Mouse (Mus musculus) layer of hippocampus, adult 18-20 months (tissue): Measurements from ENCODE around the gene Slc47a1. TPM values are rescaled to one million over a fixed set of nuclear protein-coding genes. Genes with fewer than 3 reads are reported as not detected.
A peak's percentile ranks its signal among the peaks of the same experiment; 100 is the strongest.
"Not testable (repeated sequence)": the region's sequence is repeated elsewhere in the genome, so short reads cannot be mapped to it uniquely, and the experiment has no call there.

Experiments
- DNase-seq, 2 experiments: peaks; one replicate each; pipeline ENCODE4 v3.0.0; 2022; ENCODE audit warnings: low spot score in 2 of 2
- long read RNA-seq: library from polyadenylated mRNA; stranded (forward); transcript quantifications from one replicate; pipeline ENCODE4 v2.0.0, GENCODE M21; 2021
- total RNA-seq, 2 experiments: library from RNA; stranded (reverse); gene quantifications; 2 replicates each; pipeline ENCODE4 v1.2.3; 2021

Gene Slc47a1
- total RNA-seq: 1 to 10 TPM; 1.2 TPM
- long read RNA-seq, partial matches to known transcripts: 1 of 2 reads
- long read RNA-seq, other reads (novel, unspliced or antisense): 0 of 2 reads

DNA sequence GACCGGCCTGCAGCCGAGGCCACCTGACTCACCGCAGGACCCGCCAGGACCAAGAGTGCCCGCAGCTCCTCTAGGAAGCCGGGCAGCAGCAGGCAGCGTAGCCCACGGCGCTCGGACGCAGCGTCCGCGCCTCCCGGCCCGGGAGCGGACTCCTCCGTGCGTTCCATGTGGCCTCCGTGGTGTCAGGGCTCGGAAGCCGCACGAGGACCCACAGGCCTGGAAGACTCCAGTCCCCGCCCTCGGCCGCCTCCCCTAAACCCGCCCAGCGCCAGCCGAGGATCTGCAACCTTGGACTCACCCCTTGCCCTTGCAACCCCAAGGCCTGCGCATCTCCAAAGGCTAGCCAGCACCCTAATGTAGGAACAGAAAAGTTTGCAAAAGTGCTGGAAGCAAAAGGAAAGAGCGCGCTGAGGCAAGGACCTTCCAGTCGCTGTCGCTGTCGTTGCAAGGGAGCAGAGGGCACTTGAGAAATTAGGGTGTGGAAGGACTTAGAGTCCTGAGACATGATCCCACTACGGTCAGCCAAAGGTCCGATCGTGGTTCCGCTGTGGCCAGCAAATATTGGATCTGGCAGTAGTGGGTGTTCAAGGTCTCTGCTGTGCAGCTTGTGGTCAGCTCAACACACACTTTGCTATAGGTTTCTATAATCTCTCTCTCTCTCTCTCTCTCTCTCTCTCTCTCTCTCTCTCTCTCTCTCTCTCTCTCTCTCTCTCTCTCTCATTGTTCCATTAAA lies at the start of gene Slc47a1:
Gene Slc47a1, minus strand, starts transcription at position 465 of the 733 bp plus-strand sequence.
- DNase-seq: no peak

DNA sequence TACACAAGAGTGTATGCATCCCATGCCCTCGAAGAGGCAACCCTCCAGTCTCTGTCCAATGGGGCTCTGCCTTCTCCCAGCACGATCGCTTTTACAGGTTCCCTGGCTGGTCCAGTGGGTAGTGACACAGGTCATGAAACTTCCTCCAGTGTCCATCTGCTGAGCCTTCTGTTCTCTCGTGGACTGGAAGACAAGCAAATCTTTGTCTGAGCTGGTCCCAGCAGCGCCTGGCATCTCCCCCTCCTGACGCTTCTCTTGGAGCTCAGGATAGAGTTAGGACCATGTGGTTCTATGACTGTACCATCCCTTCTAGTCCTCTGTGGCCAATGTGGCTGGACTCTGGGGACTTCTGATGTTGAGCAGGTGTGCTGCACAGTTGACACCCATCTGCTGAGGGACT lies 41.1 kb upstream of the Slc47a1 start:
- no peak for DNase-seq

DNA sequence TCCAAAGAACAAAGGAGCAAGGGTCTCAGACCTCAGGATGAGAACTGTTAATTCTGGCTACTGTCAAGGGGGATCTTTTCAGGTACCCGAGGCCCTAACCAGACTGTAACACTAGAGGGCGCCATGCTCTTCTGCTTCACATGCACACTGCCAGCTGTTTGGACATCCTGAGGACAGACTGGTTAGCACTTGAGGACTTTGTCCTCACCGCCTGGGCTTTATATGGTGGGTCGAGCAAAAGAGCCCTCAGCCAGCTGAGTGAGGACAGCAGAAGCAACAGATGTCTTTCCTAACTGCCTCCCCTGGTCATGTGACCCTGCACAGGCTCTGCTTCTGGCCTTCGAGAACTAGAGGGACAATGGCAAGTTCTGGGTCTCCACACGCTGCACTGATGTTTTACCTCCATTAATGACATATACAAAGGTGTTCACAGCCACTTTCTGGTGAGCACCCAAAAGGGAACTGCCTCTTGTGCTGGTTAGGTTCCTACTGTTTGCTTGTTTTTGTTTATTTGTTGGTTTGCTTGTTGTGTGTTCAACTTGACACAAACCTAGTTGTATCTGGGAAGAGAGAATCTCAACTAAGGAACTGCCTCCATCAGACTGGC lies 39.9 kb upstream of the Slc47a1 start:
- DNase-seq: peak; percentile 64 to 92

DNA sequence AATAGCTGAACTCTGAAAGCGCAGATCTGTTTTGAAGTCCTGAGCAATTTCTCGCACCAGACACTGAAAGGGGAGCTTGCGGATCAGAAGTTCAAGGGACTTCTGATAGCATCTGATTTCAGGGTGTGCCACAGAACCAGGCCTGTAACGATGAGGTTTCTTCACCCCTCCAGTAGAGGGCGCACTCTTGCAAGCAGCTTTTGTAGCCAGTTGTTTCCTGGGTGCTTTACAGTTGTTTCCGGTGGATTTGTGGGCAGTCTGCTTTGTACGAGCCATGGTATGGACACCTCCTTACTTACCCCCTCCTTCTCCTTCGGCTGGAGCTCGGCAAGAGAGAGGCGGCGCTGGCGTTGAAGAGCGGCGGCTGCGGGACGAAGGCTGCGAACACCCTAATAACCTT lies 38.4 kb upstream of the Slc47a1 start:
- DNase-seq: not testable (repeated sequence)

DNA sequence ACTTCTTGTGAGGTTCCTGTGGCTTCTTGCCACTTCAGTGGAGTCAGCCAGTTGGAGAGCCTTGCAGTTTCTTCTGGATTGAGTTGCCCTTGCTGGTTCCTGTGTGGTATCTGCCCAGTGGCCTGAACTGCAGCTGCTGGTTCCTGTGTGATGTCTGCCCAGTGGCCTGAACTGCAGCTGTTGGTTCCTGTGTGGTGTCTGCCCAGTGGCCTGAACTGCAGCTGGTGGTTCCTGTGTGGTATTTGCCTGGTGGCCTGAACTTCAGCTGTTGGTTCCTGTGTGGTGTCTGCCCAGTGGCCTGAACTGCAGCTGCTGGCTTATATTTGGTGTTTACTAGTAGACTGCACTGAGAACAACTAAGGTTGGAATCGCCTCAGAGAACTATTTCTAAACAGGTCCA lies 37.3 kb upstream of the Slc47a1 start:
- DNase-seq: no peak

DNA sequence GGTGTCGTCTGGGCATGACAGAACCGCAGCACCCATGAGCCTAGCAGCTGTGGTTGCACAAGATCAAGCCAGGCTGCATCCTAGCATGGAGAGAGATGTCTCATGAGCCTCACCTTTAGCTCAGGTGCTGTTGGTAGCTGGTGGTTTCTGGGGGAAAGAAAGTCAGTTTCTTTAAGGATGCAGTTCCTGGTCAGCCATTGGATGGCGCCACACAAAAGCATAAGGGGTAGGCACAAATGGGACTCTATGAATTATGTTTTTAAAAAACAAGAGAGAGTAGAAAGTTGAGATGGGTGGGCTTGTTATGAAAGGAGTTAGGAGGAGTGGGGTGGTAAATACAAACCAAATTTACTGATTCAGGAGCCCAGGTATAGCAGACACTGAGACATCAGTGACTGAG lies 36.4 kb upstream of the Slc47a1 start:
- no peak for DNase-seq

DNA sequence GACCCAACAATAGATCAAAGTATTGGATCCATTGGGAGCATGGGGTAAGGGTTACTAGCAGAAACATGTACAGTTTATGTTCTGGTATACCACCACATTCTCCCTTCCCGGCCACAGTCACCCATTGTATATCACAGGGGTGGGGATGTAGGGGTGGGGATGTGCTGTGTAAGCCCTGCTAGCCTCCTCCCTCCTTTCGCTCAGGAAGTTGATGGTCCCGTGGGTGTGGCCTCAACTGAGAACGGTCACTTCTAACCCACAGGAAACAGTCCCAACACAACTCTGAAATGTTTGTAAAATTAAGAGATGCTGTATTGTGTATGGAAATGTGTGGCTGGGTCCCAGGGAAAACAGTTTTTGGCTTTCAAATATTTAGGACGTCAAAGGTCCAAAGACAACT lies 35.3 kb upstream of the Slc47a1 start:
- DNase-seq: no peak

DNA sequence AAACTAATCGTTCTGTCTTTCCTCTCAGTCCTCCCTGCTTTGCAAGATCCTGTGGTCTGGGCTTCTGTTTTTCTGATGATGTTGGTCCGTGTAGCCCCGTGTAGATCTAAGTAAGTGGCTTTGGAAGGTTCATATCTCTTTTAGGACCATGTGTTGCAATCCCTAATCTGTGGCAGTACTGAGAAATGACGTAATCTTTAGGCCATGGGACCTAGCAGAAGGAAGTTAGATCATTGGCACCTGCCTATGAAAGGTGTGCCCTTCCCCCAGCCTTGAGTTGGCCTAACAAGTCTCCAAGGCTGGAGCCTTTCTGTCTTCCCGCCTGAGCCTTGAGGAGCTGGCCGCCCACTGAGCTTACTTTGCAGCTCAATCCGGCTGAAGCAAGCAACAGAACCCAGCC lies 33.7 kb upstream of the Slc47a1 start:
- no peak for DNase-seq

DNA sequence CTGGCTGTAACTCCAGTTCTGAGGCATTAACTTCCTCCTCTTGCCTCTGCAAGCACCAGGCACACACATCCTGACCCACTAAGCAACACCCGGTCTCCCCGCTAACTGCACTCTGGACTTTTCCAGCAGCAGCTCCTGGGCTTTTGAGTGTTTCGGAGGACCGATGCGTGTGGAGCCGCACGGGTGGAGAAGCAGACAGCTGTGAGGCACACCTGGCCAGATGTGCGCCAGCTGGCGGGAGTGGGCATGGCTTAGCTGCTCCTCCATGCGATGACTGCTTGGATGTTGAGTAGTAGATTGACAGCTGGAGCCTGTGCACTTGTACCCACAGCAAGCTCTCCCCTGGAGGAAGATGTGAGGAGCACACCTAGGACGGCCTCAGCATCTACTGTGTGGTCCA lies 33.1 kb upstream of the Slc47a1 start:
- DNase-seq: no peak

DNA sequence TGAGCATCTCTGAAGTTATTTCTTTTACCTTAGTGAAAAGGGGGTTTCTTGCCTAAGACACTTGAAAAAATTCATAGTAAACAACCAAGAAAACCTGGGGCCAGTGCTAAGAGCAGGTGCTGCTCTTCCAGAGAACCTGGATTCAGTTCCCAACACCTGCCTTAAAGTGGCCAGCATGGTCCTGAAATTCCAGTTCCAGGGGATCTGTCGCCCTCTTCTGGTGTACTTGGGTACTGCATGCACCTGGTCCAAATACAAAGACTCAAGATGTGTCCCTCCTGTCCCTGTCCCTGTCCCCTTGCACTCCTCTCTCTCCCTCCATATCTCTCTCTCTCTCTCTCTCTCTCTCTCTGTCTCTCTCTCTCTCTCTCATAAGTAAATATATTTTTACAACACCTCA lies 32.0 kb upstream of the Slc47a1 start:
- peak; percentile 76 to 95 for DNase-seq

DNA sequence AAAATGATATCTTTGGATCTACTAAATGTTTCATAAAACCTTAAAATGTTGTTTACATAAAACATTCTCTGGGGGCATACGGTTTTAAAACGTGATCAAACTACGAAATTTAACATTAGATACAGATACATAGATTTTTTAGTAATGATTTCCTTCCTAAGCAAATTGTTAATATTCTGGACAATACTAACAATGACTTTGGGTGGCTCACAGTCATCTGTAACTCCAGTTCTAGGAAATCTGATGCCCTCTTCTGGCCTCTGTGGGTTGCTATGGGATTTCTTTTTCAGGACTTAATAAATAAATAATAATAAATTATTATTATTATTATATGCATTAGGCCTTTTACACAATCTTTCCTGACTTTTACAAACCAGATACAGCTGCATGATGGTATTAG lies 30.9 kb upstream of the Slc47a1 start:
- peak in 1 of 2 experiments; percentile 29 for DNase-seq

DNA sequence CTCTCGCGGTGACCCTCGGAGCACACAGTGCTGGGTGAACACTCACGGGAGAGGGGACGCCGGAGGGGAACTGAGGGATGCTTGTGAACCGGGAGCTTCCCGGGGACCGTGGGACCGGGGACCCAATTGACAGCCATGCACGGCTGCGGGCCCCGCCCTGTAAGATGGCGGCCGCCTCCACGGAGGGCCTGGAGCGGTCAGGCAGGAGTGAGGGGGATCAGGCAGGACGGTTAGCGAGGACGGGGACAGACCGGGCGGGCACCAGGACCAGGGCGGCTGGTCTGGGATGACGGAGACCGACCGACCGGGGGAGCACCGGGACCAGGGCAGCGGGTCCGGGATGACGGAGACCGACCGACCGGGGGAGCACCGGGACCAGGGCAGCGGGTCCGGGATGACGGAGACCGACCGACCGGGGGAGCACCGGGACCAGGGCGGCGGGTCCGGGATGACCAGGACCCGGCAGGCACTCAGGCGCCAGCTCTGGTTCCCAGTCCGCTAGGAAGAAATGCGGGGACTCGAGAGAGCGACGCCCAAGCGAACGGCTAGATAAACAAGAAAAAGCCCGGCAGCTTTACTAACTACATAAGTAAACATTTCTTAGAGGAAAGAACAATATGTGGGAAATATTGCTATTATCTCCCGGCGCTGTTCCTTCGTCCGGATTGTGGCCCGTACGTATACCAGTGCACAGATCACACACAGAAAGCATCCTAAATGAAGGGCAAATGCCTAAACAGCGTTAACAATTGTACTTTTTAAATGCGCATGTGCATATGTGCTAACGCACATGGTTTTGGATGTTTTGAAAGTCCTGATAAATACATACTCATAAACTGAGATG lies 30.3 kb upstream of the Slc47a1 start:
- peak; percentile 70 to 86 for DNase-seq

DNA sequence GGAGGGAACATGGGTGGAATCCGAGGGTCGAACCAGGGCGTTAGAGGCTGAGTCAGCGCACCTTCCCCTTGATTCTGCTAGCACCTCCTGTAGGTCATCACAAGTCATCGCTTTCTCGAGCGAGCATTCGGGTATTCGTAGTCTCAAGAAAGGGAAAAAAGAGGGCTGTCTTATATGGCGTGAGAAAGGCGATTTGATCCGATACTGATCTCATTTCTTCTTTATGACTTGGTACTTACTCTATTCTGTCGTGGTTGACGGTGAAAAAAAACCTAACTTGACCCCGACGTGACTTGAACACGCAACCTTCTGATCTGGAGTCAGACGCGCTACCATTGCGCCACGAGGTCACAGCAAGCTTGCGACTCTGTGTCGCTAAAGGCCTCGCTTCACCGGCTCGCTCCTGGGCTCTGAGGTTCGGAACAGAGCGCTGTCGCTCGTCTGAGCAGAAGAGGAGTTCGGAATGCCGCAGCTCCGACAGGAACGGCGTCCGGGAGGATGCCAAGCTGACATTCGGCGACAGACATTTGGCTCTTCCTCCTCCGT lies 29.6 kb upstream of the Slc47a1 start:
- peak; percentile 94 to 99 for DNase-seq

DNA sequence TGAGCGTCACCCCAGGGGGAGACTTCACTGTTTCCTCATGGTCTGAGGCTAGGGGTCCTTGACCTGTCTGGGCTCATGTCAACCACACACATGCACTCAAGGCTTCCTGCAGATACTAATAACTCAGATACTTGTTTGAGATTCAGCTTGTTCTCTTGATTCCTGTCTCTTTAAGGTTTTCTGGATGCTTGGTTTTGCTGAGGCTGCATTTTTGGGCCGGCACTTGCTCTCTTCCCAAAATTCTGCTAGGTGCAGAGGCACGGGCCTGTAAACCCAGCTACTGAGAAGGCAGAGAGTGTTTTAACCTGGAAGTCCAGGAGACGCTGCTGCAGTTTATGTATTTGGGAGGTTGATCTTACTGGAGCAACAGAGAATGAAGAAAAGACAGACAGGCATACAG lies 23.6 kb upstream of the Slc47a1 start:
- no peak for DNase-seq

DNA sequence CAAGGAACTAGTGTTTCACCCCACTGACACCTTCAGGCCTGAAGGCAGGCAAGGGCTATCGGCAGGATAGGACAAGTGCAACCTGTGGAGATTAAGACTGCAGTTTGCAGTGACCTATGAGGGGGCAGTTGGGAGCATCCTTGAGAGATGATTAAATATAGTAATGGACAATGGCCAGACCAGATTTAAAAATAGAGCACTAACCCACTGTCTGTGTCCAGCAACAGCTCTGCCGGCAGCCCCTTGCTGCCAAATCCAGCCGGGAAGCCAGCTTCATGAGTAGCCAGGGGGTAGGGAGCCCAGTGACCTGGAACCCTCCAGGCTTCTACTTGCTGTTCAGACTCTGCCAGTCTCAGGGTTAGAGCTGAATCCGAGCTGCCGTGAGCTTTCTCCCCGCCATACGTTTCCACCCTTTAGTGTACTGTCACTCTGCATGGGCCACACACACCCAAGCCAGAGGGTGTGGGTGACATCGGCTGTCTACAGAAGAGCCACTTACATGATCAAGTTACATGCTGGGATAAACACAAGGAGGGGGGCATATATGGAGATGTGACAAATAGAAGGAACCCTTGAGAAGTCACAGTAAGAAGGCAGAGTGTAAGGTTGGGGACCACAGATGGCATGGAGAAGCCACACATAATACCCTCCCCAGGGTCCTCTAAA lies 22.7 kb upstream of the Slc47a1 start:
- no peak for DNase-seq

DNA sequence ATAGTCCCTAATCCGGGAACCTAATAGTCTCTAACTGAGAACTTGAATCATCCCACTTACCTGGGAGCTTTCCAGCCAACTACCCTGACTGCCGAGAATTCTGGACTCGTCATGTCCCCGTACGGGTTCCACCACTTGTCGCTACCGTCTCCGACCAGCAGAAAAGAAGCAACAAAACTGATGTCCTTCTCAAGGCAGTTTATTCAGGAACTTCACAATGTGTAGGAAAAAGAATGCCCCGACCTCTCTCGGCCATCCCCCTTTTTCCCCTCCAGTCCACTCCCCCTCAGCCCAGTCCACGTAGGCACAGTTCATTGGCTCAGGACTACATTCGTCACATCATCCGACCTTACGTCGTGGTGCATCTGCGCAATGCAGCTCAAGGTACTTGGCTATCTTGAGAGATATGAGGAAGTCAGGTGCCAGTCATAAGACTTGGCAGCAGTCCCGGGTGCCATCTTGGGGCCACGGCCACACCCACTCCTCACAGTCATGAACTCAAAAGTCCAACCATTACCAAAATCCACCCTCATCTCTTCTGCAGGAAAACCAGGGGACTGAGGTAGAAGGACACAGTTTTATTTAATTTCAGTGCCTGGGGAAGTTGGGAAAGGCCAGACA lies 19.4 kb upstream of the Slc47a1 start:
- not testable (repeated sequence) for DNase-seq

DNA sequence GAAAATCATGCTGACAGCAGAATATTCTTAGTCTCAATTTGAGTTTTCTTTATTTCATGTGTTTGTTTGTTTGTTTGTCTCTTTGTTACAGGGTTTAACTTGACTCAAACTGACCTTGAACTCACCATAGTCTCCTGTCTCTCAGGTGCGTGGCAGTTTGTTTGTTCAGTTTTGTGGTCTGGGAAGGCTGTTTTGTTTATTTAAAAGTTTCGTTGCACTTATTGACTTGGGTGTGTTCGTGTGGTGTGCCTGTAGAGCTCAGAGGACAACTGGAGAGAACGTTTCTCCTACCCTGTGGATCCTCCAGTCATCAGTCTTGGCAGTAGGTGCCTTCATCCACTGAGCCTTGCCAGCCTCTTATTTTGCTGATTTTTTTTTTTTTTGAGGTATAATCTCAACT lies 10.8 kb upstream of the Slc47a1 start:
- DNase-seq: no peak

DNA sequence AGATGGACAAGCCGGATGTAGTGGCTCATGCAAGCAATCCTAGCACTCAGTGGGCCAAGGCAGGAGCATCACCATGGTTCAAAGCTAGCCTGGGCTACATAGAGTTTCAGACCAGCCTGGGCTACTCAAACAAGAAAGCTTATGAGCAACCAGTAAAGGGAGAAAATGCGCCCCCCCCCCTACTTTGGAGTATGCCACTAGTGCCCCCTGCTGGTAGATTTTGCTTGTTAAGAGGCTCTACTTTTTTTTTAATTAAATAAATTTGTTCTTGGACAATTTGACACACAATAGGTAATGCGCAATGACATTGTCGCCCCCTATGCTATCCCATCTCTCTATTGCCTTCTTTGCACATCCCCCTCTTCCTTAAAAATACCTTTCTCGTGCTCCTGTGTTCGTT lies 9.9 kb upstream of the Slc47a1 start:
- DNase-seq: peak in 1 of 2 experiments; percentile 25

DNA sequence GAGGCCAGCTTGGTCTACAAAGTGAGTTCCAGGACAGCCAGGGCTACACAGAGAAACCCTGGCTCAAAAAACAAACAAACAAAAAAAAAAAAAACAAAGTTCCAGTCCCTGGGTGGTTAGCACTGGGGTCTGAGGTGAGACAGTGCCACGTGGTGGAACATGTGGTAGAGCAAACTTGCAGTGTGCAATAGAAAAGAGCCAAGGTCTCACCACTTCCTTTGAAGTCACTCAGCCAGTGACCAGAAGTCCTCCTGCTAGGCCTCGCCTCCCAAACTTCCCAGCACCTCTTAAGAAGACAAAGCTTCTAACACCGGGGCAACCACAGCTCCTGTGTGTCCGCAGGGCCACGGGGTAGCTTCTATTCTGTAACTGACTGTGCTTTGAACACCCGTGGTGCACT lies 9.1 kb upstream of the Slc47a1 start:
- no peak for DNase-seq

DNA sequence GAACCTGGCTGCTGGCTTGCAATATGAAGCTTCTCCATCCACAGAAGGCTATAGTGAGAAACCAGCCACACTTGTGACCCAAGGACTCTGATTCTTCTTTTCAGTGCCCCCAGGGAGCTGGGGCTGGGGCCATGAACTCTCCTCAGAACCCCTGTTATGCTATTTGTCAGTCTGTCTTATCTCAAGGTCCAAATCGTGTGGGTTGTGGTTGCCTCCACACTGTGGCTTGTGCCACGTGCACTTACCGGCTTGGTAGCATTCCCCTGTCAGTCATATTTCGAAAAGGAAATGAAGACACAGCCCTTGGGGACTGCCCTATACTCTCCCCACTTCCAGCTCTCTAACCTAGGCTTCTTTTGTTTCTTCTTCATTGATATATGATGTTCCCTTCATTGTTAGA lies 7.6 kb upstream of the Slc47a1 start:
- DNase-seq: no peak

DNA sequence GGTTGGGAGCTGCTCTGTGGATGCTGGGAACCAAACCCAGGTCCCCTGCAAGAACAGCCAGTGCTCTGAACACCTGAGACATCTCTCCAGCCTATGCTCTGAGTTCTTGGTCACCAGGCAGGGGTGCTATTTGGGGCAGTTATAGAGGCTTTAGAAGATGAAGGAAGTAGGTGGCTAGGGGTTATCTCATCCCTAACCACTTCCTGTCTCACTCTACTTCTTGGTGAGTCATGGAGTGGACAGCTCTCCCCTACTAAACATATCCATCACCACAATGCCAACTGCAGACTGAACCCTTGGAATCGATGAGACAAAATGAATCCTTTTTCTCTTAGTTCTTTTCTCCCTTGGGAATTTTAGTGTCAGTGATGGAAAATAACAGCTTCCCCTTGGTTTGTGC lies 3.1 kb upstream of the Slc47a1 start:
- DNase-seq: no peak
